Mouse (Mus musculus) kidney, adult 18-20 months (tissue): Measurements from ENCODE around the gene Git1.

ENCODE experiments used
- DNase-seq: peaks from one replicate; pipeline ENCODE4 v3.0.0; 2021

The Git1 gene

DNA sequence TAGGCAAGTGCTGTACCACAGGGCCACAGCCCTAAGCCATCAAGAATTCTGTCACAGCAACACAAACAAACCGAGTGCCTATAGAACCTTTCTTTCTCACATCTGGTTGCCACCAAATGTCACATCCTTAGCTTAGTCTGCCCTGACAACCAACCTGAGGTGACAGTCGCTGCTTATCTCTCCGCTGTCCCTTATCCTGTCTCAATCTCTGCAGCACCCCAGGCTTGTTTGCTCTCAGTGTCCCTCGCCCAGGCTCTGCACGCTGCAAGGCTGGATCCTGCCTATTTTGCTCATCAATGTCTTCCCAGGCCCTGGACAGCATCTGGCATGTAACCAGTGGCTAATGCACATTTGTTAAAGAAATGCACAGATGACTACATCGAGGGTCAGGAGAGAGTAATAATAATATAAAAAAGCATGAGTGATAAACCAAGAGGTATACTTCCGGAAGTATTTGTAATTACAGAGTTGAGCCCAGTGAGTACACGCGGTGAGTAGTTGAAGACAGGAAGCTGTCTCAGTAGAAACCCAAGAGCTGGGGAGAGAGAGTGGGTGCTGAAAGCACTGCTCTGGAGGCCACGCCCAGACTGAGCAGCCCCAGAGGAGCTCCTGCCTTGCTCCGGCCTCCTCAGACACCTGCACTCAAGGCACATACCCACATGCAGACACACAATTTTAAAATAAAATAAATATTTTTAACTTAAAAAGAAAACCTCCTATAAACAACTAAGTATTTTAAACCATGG is 9.7 kb upstream of the Git1 start:
- no peak for DNase-seq

DNA sequence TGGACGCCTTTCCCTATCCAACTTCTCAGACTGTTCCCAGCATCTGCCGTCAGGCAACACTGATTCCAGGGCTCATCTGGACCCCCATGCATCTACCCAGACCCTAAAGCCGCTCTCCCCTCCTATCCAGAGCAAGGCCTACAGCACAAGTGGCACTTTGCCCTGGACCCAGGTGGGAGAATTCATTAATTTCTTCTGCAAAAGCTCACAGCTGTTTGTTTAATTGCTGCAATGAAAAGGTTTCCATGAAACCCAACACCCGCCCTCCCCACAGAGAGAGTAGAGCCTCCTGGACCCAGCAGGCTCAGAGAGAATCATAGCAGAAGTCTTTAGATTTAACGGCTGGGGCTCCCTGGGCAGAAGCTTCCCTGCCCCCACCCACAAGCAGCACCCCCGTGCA is 8.1 kb upstream of the Git1 start:
- DNase-seq = no peak

DNA sequence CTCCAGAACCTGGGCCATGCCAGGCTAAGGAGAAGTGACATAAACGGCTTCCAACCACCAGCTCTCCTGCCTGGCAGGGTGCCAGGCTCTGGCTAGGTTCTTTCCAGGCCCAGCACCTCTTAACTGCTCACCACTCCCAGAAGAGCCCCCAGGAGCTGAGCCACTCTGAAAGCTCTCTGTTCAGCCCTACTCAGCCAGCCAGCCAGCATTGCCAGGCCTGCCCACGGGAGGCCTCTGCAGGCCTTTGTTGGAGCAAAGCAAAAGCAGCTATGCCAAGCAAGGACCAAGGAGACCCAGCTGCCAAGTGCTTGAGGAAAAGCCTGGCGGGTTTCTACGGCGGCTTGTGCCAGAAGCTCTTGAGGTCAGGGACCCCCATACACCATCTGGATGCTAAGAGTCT is 6.6 kb upstream of the Git1 start:
- DNase-seq = no peak

DNA sequence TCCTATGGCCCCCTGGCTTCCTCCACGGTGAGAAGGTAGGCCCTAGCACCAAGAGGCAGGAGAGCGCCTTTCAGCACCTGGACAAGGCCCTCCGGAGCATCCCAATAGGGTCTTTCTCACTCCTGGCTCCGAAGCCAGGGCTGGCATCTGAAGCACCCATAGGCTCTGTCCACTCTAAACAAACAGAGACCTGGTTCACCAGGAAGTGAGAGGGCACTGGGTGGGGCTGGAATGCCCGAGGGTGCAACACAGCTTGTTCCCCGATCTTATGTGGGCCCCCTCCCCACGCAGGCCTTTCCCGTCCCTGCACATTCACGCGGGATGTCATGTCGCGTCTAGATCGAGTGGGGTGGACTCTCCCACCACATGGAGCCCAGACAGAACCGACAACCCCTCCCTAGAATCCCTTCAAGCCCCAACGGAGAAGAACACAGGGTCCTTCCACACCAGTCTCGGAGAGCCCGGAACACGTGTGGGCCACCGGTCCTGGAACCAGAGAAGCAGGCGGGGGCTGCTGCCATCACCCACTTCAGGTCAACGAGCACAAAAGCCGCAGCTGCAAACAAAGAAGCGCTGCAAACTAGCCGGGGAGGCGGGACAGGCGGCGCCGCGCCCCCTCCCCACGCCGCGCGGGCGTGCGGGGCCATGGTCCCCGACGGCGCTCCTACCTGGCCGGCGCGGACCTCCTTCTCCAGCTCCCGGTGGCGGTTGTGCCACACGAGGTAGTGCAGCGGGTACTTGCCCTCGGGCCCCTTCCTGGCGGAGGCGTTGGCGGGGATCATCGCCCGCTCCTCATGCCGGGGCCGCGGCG is 4.4 kb upstream of the Git1 start:
- DNase-seq = no peak

DNA sequence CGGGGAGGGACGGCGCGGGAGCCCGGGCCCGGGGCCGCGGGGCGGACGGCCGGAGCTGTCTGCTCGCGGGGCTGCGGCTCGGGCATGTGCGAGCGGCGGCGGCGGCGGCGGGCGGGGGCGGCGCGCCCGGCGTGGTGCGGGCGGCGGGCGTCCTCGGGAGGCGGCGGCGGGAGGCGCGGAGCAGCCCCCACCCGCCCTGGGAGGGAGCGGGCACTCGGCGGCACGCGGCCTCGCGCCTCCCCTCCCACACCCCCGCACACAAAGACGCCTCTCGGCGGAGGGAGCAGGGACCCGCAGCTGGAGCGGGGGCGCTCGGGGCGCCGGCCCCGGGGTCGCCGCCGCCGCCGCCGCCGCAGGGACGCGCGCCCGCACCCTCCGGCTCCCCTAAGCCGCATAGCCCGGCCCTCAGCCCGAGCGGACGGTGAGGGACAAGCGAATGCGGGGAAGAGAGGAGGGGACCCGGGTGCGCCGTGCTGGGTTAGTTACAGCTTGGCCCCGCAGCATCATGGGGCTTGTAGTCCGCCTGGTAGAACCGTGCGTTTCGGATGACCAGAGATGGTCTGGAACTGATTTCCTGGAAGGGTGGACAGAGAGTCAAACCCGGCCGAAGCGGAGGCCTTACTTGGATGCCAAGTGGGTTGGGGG is 3.6 kb upstream of the Git1 start, which contains the start of gene Ankrd13b:
Gene Ankrd13b, minus strand, starts transcription at position 88 of the 645 bp plus-strand sequence.
- peak; percentile 76 for DNase-seq

DNA sequence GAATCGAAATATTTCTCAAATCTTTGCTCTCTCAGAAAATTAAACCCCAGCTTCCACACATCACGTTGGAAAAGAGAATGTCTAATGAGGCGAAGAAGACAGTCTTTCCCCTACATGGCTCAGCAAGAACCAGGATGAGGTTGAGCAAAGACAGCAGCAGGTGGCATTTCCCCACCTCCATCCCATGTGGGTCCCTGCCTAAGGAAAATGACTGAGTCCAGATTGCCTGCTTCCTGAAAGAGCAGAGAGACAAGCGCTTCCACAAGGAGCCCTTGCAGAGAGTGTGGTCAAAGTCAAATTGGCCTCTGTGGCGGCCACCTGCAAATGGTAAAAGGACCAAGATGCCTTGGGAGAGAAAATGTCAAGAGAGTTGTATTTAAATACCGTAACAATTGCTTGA is 2.9 kb upstream of the Git1 start:
- DNase-seq = no peak

DNA sequence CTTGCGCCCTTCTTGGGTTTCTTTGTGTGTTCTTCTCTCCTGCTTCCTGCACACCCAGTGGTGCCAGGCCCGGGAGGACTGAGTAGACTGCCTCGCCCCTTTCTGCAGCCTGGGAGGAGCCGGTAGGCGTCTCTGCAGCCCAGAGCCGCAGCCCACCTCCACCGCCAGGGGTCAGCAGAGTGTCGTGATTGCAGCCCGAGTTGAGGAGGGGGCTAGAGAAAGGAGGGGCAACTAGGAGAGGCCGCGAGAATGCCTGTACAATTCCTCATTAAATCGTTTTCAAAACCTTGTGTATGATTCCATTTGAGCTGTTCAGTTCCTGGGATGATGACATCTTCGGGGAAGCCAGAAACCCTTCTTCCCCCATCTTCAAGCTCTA is 2.2 kb upstream of the Git1 start:
- peak; percentile 87 for DNase-seq

DNA sequence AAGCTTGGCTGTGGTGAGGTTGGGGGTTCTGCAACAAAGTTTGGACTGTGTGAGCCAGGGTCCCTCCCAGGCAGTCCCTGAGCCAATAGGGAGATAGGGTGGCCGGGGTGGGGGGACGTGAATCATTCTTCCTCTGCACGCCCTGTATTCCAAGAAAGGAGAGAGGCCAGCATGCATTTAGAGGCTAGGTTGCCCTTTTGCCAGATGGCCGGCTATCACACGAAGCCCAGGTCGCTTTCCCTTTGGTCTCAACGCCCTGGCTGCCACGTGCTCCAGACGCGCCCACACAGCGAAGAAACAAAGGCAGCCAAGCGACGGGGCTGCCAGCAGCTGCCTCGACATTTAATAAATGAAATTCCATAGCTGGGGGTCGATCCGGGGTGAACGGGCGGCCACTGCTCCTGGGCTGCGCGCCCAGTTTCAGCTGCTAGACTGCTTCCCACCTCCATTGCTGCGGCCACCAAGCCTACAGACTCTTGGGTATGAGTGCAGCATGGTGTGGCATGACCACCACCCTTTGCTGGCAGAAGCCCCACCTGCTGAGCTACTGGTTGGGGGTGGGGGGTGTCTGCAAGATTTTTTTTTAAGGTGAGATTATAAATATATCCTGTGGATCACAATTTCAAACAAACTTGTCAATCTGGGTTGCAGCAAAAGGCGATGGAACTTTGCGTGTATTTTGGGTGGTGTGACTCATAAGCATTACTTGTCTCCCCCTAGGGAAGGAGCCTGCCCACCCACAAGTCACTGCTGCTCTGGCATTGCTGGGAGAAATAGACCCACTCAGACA is 1.7 kb upstream of the Git1 start:
- DNase-seq = peak; percentile 38

DNA sequence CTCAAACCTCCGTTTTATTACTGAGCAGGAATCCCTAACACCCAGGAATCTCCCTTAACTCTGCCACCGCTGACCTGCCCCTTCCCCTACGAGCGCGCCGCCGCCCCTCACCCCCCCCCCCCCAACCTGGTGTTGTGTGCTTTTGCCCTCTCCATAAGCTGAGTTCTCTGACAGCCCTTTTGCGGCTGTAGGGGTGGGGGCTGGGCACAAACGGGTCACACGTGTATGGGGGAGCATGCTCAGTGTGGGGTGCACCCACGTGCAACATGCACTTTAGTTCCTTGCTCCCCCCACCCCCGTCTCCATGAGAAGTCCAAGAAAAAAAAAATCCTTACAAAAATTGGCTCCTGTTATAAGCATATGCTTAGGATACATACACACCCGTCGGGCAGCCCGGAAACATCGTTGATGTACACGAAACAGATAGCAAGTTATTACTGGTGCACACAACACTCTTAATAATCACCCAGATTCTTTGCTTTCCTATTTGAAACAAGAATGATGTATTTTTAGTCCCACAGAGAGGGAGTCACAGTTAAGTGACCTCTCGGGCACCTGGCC is 971 bp upstream of the Git1 start:
- DNase-seq = no peak

DNA sequence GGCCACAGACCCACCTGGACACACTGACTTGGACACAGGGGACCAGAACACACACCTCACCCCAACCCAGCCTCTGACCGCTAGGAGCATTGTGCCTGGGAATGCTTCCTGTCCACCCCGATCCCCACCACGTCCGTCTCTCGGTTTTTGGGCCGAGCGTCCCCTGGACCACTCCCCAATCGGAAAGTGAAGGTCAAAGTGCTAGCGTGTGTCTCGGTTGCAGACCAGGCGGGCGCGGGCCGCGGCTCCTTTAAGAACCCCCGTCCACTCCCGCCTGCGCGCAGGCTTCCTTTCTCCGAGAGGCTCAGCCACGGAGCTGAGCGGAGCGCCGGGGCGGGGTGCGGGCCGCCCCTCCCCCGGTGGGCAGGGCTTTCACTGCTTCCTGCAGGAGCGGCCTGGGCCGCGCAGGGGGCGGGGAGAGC is 440 bp upstream of the Git1 start:
- peak; percentile 94 for DNase-seq

DNA sequence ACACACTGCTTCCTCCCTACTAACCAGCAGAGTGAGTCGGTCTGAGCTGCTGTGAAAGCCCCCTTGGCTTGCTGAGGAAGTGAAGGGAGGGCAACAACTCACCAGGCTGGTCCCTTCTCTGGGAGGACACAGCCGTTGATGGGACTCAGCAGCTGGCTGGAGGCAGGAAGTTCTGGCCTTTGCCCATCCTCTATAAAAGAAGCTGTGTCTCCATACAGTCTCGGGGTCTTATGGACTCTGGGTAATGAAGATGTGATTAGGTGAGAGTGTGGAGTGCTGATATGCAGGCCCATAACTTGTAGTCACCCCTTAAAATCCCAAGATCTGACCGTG is 948 bp downstream of the Git1 start:
- no peak for DNase-seq

DNA sequence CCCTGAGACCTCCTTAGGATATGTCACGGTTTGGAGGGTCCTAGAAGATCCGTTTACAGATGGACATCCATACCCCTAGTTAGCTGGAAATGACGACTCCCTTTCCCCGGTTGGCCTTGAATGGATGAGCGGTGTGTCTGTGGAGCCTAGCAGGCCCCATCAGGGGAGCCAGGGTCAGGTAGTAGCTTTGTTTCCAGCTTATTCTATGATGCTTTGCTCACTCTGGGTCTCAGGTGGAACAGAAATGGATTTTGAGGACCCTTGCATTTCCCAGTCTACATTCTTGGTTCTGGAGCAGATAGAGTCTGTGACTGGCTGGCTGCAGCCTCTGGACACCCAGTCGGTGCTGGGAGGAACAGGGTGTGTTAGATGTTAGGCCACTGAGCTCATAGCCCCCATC is 1.4 kb downstream of the Git1 start:
- DNase-seq = no peak

DNA sequence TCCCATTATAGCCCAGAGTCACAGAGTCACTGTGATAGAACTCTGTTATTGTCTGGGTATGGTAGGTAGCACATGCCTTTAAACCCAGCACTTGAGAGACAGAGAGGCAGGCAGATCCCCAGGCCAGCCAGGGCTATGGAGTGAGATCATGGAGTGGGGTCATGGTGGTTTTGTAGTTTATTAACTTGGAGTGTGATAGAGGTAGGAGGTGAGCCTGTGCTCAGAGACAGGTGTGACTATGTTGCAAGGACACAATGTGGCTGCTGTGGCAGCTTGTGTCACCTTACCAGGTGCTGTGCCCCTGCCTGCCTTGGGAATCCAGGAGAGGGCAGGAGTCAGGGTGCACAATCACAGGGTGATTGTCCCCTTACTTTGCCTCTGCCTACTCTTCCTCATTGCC is 2.1 kb downstream of the Git1 start:
- DNase-seq = no peak

DNA sequence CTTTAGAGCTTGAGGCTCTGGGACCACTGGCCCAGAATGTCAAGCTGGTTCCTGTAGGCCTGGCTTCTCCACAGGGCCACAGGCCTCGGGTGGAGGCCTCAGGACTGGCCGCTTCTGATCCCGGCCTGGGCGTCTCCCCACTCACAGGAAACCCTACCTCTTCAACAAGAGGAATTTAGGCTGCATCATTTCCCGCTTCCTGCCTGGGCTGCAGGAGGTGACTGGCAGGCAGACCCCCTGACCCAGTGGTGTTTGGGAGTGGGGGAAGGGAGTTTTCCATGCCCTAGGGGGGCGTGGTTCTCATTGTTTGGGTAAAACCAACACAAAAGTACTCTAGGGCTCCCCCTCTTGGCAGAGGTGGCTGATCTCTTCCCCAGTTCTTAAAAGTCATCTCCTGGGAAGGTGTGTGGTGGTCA is 4.0 kb downstream of the Git1 start:
- peak; percentile 69 for DNase-seq

DNA sequence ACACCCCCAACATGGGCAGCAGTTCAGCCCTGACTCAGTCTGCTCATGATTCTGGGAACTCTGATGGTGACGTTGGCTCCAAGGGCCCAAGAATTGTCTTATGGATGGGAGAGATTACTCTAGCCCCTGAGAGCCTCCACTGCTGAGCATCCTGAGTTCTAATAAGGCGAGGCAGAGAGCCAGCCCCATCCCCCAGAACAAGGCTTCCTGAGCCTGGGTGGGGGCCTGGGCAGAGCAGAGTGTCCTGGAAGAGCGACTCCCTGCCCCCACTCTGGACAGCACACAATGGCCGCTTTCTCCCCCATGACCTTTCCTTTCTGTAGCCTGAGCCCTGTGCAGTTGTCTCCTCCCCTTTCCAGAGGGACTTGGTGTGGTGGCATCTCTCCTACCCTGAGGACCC is 4.5 kb downstream of the Git1 start:
- no peak for DNase-seq

DNA sequence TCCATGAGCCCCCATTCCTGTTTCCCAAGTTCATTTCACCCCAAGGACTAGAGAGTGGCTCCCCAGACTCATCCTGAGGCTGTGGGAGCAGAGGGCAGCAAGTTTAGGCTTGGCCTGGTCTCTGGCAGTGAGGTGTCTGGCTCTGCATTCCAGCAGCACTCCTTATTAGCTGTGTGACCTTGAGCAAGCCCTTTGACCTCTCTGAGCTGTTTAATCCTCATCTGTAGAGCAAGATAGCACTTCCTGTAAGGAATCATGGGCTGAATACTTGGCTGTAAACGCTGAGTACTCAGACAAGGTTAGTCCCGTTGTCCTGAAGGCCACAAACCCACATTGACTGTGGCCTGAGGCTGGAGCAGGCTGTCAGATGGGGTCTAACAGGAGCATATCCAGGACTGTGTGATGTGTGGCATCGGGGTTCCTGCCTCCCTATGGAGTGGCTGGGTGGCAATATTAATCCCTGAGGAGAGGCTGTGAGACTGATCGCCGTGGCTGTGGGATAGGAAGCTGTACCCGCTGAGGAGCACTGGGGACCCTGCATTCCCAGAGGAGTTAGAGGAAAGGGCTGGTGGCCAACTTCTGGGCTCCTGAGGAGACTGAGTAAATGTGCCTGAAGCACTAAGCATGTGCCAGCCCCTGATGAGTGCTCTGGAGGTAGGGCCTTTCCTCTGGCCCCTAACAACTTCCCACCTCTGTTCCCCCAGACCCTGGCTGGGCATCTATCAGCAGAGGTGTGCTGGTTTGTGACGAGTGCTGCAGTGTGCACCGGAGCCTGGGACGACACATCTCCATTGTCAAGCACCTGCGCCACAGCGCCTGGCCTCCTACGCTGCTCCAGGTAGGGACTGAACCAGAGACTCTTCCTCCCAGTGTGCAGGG is 5.1 kb downstream of the Git1 start:
- DNase-seq = no peak

DNA sequence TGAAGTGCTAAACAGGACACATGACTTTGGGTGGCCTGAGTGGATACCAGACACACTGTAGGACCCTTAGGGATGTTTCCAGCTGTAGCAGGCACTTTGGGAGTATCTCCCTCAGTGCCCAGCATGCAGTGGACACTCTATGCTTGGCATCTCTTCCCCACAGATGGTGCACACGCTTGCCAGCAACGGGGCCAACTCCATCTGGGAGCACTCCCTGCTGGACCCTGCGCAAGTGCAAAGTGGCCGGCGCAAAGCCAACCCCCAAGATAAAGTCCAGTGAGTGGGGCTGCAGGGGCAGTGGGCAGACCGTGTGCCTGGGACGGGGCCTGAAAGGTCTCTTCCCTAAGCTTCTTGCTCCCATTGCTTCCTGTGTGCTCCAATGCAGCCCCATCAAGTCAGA is 6.0 kb downstream of the Git1 start:
- DNase-seq = no peak

DNA sequence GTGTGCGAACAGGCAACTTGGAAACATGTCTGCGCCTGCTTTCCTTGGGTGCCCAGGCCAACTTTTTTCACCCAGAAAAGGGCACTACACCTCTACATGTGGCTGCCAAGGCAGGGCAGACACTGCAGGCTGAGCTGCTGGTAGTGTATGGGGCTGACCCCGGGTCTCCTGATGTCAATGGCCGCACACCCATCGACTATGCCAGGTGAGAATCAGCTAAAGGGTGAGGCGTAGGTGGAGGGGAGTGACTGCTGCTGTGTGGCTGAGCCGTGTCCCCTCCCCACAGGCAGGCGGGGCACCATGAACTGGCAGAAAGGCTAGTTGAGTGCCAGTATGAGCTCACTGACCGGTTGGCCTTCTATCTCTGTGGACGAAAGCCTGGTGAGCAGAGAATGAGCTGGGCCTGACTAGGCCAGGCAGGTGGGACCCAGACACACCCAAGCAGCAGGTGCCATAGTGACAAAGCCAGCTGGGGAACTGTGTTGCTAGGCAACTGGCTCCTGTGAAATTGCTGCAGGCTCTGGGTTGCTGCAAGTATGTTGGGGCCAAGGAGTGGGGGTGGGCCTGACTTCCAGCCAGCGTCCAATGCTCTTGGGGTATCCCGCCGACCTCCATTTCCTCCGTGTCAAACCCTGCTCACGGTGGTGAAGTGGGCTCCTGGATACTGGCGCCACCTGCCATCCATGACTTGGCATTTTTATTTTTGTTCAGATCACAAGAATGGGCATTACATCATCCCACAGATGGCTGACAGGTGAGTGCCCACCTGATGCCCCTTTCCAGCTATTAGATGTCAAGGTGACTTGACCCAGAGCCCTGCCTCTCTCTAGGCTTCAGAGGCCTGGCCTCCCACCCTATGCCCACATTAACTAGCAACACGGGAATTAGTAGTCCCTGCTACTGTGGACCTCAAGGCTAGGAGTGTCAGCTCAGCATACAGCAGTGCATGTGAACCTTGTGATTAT is 7.3 kb downstream of the Git1 start:
- DNase-seq = no peak

DNA sequence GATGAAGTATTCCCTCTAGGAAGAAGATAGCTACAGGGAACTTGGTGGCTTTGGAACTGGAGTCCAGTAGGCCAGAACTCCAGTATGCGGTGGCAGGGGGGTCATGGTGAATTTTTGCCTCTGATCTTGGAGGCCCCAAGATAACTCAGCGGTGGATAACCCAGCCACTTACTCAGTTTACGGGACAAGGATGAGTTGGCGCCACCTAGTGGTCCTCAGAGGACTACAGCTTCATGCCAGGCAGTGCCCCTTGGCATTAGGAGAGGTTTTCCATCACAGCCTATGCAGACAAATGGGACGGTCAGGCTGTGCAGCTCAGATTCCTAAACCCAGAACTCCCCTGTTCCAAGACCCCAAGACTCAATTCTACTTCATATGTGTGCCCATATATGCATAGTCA is 8.0 kb downstream of the Git1 start:
- DNase-seq = peak; percentile 84

DNA sequence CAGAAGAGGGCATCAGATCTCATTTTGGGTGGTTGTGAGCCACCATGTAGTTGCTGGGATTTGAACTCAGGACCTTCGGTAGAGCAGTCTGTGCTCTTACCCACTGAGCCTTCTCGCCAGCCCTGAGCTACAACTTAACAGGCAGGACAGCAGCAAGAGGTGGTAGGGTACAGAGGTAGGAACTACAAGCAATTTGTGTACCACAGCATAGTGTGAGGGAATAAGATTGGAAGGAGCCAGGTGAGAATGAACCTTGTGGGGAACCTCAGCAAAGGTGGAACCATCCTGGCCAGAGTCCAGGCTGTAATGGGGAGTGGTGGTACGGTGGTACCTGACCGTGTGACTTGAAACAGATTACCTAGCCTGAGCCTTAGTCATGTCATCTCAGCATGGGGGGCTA is 8.6 kb downstream of the Git1 start:
- DNase-seq = no peak

DNA sequence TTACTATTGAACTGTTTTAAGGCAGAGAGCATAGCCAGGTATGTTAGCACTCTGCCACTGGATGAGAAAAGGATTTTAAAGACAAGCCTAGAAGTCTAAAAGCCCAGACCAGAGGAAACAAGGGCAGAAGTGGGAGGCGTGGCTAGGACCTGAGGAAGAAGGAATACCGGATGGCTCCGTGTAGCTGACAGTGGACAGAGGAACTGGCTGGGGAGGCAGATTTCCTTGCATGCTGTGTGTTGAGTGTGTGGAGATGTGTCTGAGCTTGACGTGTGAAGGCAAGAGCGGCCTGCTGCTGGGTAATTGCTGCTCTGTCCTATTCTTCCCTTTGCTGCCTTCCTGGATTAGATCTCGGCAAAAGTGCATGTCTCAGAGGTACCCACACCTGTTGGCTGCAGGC is 9.1 kb downstream of the Git1 start:
- no peak for DNase-seq
